Mouse (Mus musculus): ENCODE measurements around the gene Btbd3. TPM values are rescaled to one million over a fixed set of nuclear protein-coding genes. Genes with fewer than 3 reads are reported as not detected.

The Btbd3 gene
- polyA plus RNA-seq (2015; fragmentation: Nextera tagmentation; extraction: Ambion mirVana), result 1.4 and 1.5 TPM in 2 replicates

- H3K9me3 ChIP-seq (replicated peaks), result no peaks in the 10 kb centered on the region
- WGBS (ENCODE audit: insufficient replicate concordance), result under 1% methylated on average over 39 of the region's 39 CpGs
- H3K36me3 ChIP-seq (replicated peaks), result no peaks in the 10 kb centered on the region
- H3K27ac ChIP-seq (replicated peaks), result peak within 1 kb of the TSS; percentile 29; the same call in 1 of the 2 replicates
- H3K9ac ChIP-seq, result peak within 1 kb of the TSS; percentile 43
- H3K4me1 ChIP-seq (replicated peaks), result peaks cover 6% of the 10 kb centered on the region; the same call in 1 of the 2 replicates
- H3K4me3 ChIP-seq (replicated peaks), result peak within 1 kb of the TSS; percentile 65
- peak within 1 kb of the TSS; percentile 74 for H3K4me2 ChIP-seq
- ATAC-seq (ENCODE audit: insufficient read depth), result peak; percentile 88
- H3K27me3 ChIP-seq, result no peaks in the 10 kb centered on the region; the same call in 1 of the 2 replicates
Observed at GRCm38 (mm10) chr2:138256411-138256810, at the start of gene Btbd3. TSS of gene Btbd3 (plus strand) at chr2:138256565.

- 19% methylated on average over 2 of the region's 2 CpGs for WGBS (ENCODE audit: insufficient replicate concordance)
- H3K4me3 ChIP-seq (replicated peaks), result no peak overlapping the region
- H3K4me1 ChIP-seq (replicated peaks), result no peaks in the 10 kb centered on the region
- 0 out of 2 replicates have a peak, but pooled peaks have one; percentile 22 for ATAC-seq (ENCODE audit: insufficient read depth)
- H3K36me3 ChIP-seq (replicated peaks), result no peaks in the 10 kb centered on the region
- H3K9ac ChIP-seq, result no peak overlapping the region
- H3K27me3 ChIP-seq, result no peaks in the 10 kb centered on the region
- H3K4me2 ChIP-seq, result no peak overlapping the region
- H3K9me3 ChIP-seq (replicated peaks), result no peaks in the 10 kb centered on the region
- no peak overlapping the region for H3K27ac ChIP-seq (replicated peaks)
Observed at GRCm38 (mm10) chr2:138215561-138215960, 40.8 kb upstream of the Btbd3 start.

GRCm38 (mm10) chr2:138220269-138220668, 36.1 kb upstream of the Btbd3 start:
- no peak overlapping the region for H3K27ac ChIP-seq (replicated peaks)
- 64% methylated on average over 1 of the region's 1 CpGs for WGBS (ENCODE audit: insufficient replicate concordance)
- no peak overlapping the region for H3K4me3 ChIP-seq (replicated peaks)
- no peaks in the 10 kb centered on the region for H3K27me3 ChIP-seq
- no peak overlapping the region for H3K9ac ChIP-seq
- no peak for ATAC-seq (ENCODE audit: insufficient read depth)
- H3K9me3 ChIP-seq (replicated peaks), result no peaks in the 10 kb centered on the region
- no peaks in the 10 kb centered on the region for H3K36me3 ChIP-seq (replicated peaks)
- H3K4me1 ChIP-seq (replicated peaks), result no peaks in the 10 kb centered on the region
- no peak overlapping the region for H3K4me2 ChIP-seq

GRCm38 (mm10) chr2:138232247-138232646, 24.1 kb upstream of the Btbd3 start:
- ATAC-seq (ENCODE audit: insufficient read depth), result no peak
- no peaks in the 10 kb centered on the region for H3K9me3 ChIP-seq (replicated peaks)
- H3K4me1 ChIP-seq (replicated peaks), result no peaks in the 10 kb centered on the region
- no peak overlapping the region for H3K27ac ChIP-seq (replicated peaks)
- no peaks in the 10 kb centered on the region for H3K27me3 ChIP-seq
- no peak overlapping the region for H3K9ac ChIP-seq
- H3K4me2 ChIP-seq, result no peak overlapping the region
- no peak overlapping the region for H3K4me3 ChIP-seq (replicated peaks)
- H3K36me3 ChIP-seq (replicated peaks), result no peaks in the 10 kb centered on the region
- 50% methylated on average over 5 of the region's 5 CpGs for WGBS (ENCODE audit: insufficient replicate concordance)

GRCm38 (mm10) chr2:138236149-138236548, 20.2 kb upstream of the Btbd3 start:
- no peaks in the 10 kb centered on the region for H3K4me1 ChIP-seq (replicated peaks)
- H3K4me3 ChIP-seq (replicated peaks), result no peak overlapping the region
- no peak overlapping the region for H3K9ac ChIP-seq
- 61% methylated on average over 2 of the region's 2 CpGs for WGBS (ENCODE audit: insufficient replicate concordance)
- H3K9me3 ChIP-seq (replicated peaks), result no peaks in the 10 kb centered on the region
- no peaks in the 10 kb centered on the region for H3K27me3 ChIP-seq
- H3K4me2 ChIP-seq, result no peak overlapping the region
- ATAC-seq (ENCODE audit: insufficient read depth), result no peak
- H3K36me3 ChIP-seq (replicated peaks), result no peaks in the 10 kb centered on the region
- H3K27ac ChIP-seq (replicated peaks), result no peak overlapping the region

GRCm38 (mm10) chr2:138242452-138242851, 13.9 kb upstream of the Btbd3 start:
- WGBS (ENCODE audit: insufficient replicate concordance), result 49% methylated on average over 5 of the region's 5 CpGs
- H3K9ac ChIP-seq, result no peak overlapping the region
- no peaks in the 10 kb centered on the region for H3K4me1 ChIP-seq (replicated peaks)
- ATAC-seq (ENCODE audit: insufficient read depth), result no peak
- H3K9me3 ChIP-seq (replicated peaks), result no peaks in the 10 kb centered on the region
- H3K4me2 ChIP-seq, result no peak overlapping the region
- no peaks in the 10 kb centered on the region for H3K36me3 ChIP-seq (replicated peaks)
- H3K27me3 ChIP-seq, result no peaks in the 10 kb centered on the region
- no peak overlapping the region for H3K27ac ChIP-seq (replicated peaks)
- no peak overlapping the region for H3K4me3 ChIP-seq (replicated peaks)

- Histone ChIP-seq H3K27ac (replicated peaks) (no peak overlapping the region), H3K4me3 (replicated peaks) (no peak overlapping the region), H3K4me2 (no peak overlapping the region), H3K9ac (no peak overlapping the region), H3K27me3 (no peaks in the 10 kb centered on the region), H3K9me3 (replicated peaks) (no peaks in the 10 kb centered on the region), H3K36me3 (replicated peaks) (no peaks in the 10 kb centered on the region), H3K4me1 (replicated peaks) (no peaks in the 10 kb centered on the region)
- no peak for ATAC-seq (ENCODE audit: insufficient read depth)
- WGBS (ENCODE audit: insufficient replicate concordance), result 34% methylated on average over 2 of the region's 2 CpGs
Observed at GRCm38 (mm10) chr2:138245631-138246289, 10.6 kb upstream of the Btbd3 start.

- no peaks in the 10 kb centered on the region for H3K36me3 ChIP-seq (replicated peaks)
- H3K4me2 ChIP-seq, result no peak overlapping the region
- no peaks in the 10 kb centered on the region for H3K9me3 ChIP-seq (replicated peaks)
- WGBS (ENCODE audit: insufficient replicate concordance), result 39% methylated on average over 2 of the region's 2 CpGs
- H3K27ac ChIP-seq (replicated peaks), result no peak overlapping the region
- no peaks in the 10 kb centered on the region for H3K4me1 ChIP-seq (replicated peaks)
- H3K4me3 ChIP-seq (replicated peaks), result no peak overlapping the region
- no peaks in the 10 kb centered on the region for H3K27me3 ChIP-seq
- no peak overlapping the region for H3K9ac ChIP-seq
- ATAC-seq (ENCODE audit: insufficient read depth), result no peak
Observed at GRCm38 (mm10) chr2:138247986-138248385, 8.4 kb upstream of the Btbd3 start.

GRCm38 (mm10) chr2:138256851-138257471, 596 bp downstream of the Btbd3 start:
- Histone ChIP-seq H3K27ac (replicated peaks) (peak overlapping the region; percentile 29; the same call in 1 of the 2 replicates), H3K36me3 (replicated peaks) (no peaks in the 10 kb centered on the region), H3K9ac (peak overlapping the region; percentile 43), H3K9me3 (replicated peaks) (no peaks in the 10 kb centered on the region), H3K4me3 (replicated peaks) (peak overlapping the region; percentile 65), H3K4me1 (replicated peaks) (peaks cover 6% of the 10 kb centered on the region; the same call in 1 of the 2 replicates), H3K27me3 (no peaks in the 10 kb centered on the region; the same call in 1 of the 2 replicates), H3K4me2 (peak overlapping the region; percentile 74)
- peak; percentile 61 for ATAC-seq (ENCODE audit: insufficient read depth)
- under 1% methylated on average over 51 of the region's 51 CpGs for WGBS (ENCODE audit: insufficient replicate concordance)

GRCm38 (mm10) chr2:138257692-138258315, 1.4 kb downstream of the Btbd3 start:
- no peaks in the 10 kb centered on the region for H3K36me3 ChIP-seq (replicated peaks)
- H3K9me3 ChIP-seq (replicated peaks), result no peaks in the 10 kb centered on the region
- H3K9ac ChIP-seq, result no peak overlapping the region
- no peak for ATAC-seq (ENCODE audit: insufficient read depth)
- 2% methylated on average over 10 of the region's 10 CpGs for WGBS (ENCODE audit: insufficient replicate concordance)
- H3K27ac ChIP-seq (replicated peaks), result no peak overlapping the region
- peak overlapping the region; percentile 74 for H3K4me2 ChIP-seq
- H3K4me1 ChIP-seq (replicated peaks), result peaks cover 11% of the 10 kb centered on the region
- no peaks in the 10 kb centered on the region; the same call in 1 of the 2 replicates for H3K27me3 ChIP-seq
- H3K4me3 ChIP-seq (replicated peaks), result peak overlapping the region; percentile 65

GRCm38 (mm10) chr2:138261140-138261539, 4.8 kb downstream of the Btbd3 start:
- Histone ChIP-seq H3K4me3 (replicated peaks) (no peak overlapping the region), H3K9ac (no peak overlapping the region), H3K4me1 (replicated peaks) (peaks cover 22% of the 10 kb centered on the region), H3K27me3 (no peaks in the 10 kb centered on the region; the same call in 1 of the 2 replicates), H3K9me3 (replicated peaks) (no peaks in the 10 kb centered on the region), H3K27ac (replicated peaks) (no peak overlapping the region), H3K36me3 (replicated peaks) (no peaks in the 10 kb centered on the region), H3K4me2 (no peak overlapping the region)
- no peak for ATAC-seq (ENCODE audit: insufficient read depth)
- 70% methylated on average over 7 of the region's 7 CpGs for WGBS (ENCODE audit: insufficient replicate concordance)
